Mouse (Mus musculus): ENCODE data around the gene Gm6096. TPM values are rescaled to one million over a fixed set of nuclear protein-coding genes. Genes with fewer than 3 reads are reported as not detected.

Gm6096 gene
- polyA plus RNA-seq, 1 experiment from 2014 or later, result 0.44 TPM

GRCm38 (mm10) chr7:34226086-34226485 is 24.8 kb upstream of the Gm6096 start:
- no peak overlapping the region for H3K4me2 ChIP-seq (replicated peaks)
- H3K27me3 ChIP-seq, result no peaks in the 10 kb centered on the region
- no peak overlapping the region for H3K27ac ChIP-seq
- no peaks in the 10 kb centered on the region for H3K9me3 ChIP-seq
- WGBS, result 91% methylated on average over 8 of the region's 8 CpGs
- peaks cover 33% of the 10 kb centered on the region for H3K4me1 ChIP-seq (replicated peaks)
- H3K9ac ChIP-seq (replicated peaks), result no peak overlapping the region
- ATAC-seq, result no peak
- H3K36me3 ChIP-seq, result peaks cover 66% of the 10 kb centered on the region
- no peak overlapping the region for H3K4me3 ChIP-seq (replicated peaks)

- H3K9me3 ChIP-seq, result no peaks in the 10 kb centered on the region
- no peak overlapping the region for H3K4me3 ChIP-seq (replicated peaks)
- H3K9ac ChIP-seq (replicated peaks), result no peak overlapping the region
- 93% methylated on average over 12 of the region's 12 CpGs for WGBS
- H3K36me3 ChIP-seq, result peaks cover 58% of the 10 kb centered on the region
- H3K4me1 ChIP-seq (replicated peaks), result peaks cover 33% of the 10 kb centered on the region
- no peak for ATAC-seq
- H3K27ac ChIP-seq, result no peak overlapping the region
- no peaks in the 10 kb centered on the region for H3K27me3 ChIP-seq
- no peak overlapping the region for H3K4me2 ChIP-seq (replicated peaks)
Measured at GRCm38 (mm10) chr7:34226846-34227245, 24.0 kb upstream of the Gm6096 start.

GRCm38 (mm10) chr7:34228641-34229040 is 22.2 kb upstream of the Gm6096 start:
- Histone ChIP-seq H3K4me3 (replicated peaks) (peak overlapping the region; percentile 79), H3K9ac (replicated peaks) (no peak overlapping the region), H3K9me3 (no peaks in the 10 kb centered on the region), H3K27me3 (no peaks in the 10 kb centered on the region), H3K36me3 (peaks cover 41% of the 10 kb centered on the region), H3K4me2 (replicated peaks) (peak overlapping the region; percentile 77), H3K4me1 (replicated peaks) (peaks cover 38% of the 10 kb centered on the region), H3K27ac (no peak overlapping the region)
- WGBS, result 61% methylated on average over 9 of the region's 9 CpGs
- no peak for ATAC-seq

GRCm38 (mm10) chr7:34229153-34229552 is 21.7 kb upstream of the Gm6096 start:
- peak overlapping the region; percentile 64 for H3K27ac ChIP-seq
- 17% methylated on average over 5 of the region's 5 CpGs for WGBS
- no peak for ATAC-seq

GRCm38 (mm10) chr7:34229691-34230111 is 21.1 kb upstream of the Gm6096 start:
- Histone ChIP-seq H3K4me2 (replicated peaks) (peak overlapping the region; percentile 77), H3K27me3 (no peaks in the 10 kb centered on the region), H3K9me3 (no peaks in the 10 kb centered on the region), H3K27ac (peak overlapping the region; percentile 64), H3K36me3 (peaks cover 33% of the 10 kb centered on the region), H3K4me1 (replicated peaks) (peaks cover 40% of the 10 kb centered on the region), H3K4me3 (replicated peaks) (peak overlapping the region; percentile 79), H3K9ac (replicated peaks) (peak overlapping the region; percentile 79)
- WGBS, result 0% methylated on average over 19 of the region's 19 CpGs
- ATAC-seq, result peak; percentile 25

More at GRCm38 (mm10) chr7:34229153-34229552, 21.7 kb upstream of the Gm6096 start:
- Histone ChIP-seq H3K4me2 (replicated peaks) (peak overlapping the region; percentile 77), H3K27me3 (no peaks in the 10 kb centered on the region), H3K9ac (replicated peaks) (peak overlapping the region; percentile 79), H3K36me3 (peaks cover 36% of the 10 kb centered on the region), H3K9me3 (no peaks in the 10 kb centered on the region), H3K4me1 (replicated peaks) (peaks cover 38% of the 10 kb centered on the region), H3K4me3 (replicated peaks) (peak overlapping the region; percentile 79)

- WGBS, result under 1% methylated on average over 36 of the region's 39 CpGs
- Histone ChIP-seq H3K9ac (replicated peaks) (peak within 1 kb of the TSS; percentile 79), H3K4me1 (replicated peaks) (peaks cover 44% of the 10 kb centered on the region), H3K9me3 (no peaks in the 10 kb centered on the region), H3K4me3 (replicated peaks) (peak within 1 kb of the TSS; percentile 79), H3K4me2 (replicated peaks) (peak within 1 kb of the TSS; percentile 77), H3K27me3 (no peaks in the 10 kb centered on the region), H3K27ac (peak within 1 kb of the TSS; percentile 64), H3K36me3 (peaks cover 28% of the 10 kb centered on the region)
- peak; percentile 46 for ATAC-seq
Measured at GRCm38 (mm10) chr7:34230116-34230515, 20.7 kb upstream of the Gm6096 start, which contains the start of gene Gpi1. Gene Gpi1 (minus strand): TSS chr7:34230336.

- no peaks in the 10 kb centered on the region for H3K9me3 ChIP-seq
- peaks cover 17% of the 10 kb centered on the region for H3K36me3 ChIP-seq
- ATAC-seq, result peak; percentile 1; the same call in 1 of the 2 replicates
- H3K4me3 ChIP-seq (replicated peaks), result peak overlapping the region; percentile 47
- H3K27me3 ChIP-seq, result no peaks in the 10 kb centered on the region
- H3K9ac ChIP-seq (replicated peaks), result peak overlapping the region; percentile 58; the same call in 1 of the 2 replicates
- H3K4me2 ChIP-seq (replicated peaks), result peak overlapping the region; percentile 65
- H3K27ac ChIP-seq, result peak overlapping the region; percentile 83
- WGBS, result 43% methylated on average over 7 of the region's 7 CpGs
- H3K4me1 ChIP-seq (replicated peaks), result peaks cover 34% of the 10 kb centered on the region
Measured at GRCm38 (mm10) chr7:34232785-34233725, 17.8 kb upstream of the Gm6096 start.

GRCm38 (mm10) chr7:34233909-34234609 is 16.8 kb upstream of the Gm6096 start:
- Histone ChIP-seq H3K9ac (replicated peaks) (peak overlapping the region; percentile 68), H3K27me3 (no peaks in the 10 kb centered on the region), H3K27ac (peak overlapping the region; percentile 83), H3K36me3 (peaks cover 26% of the 10 kb centered on the region), H3K4me3 (replicated peaks) (peak overlapping the region; percentile 47), H3K9me3 (no peaks in the 10 kb centered on the region), H3K4me1 (replicated peaks) (peaks cover 24% of the 10 kb centered on the region), H3K4me2 (replicated peaks) (peak overlapping the region; percentile 65)
- WGBS, result under 1% methylated on average over 46 of the region's 46 CpGs
- ATAC-seq, result peak; percentile 97

GRCm38 (mm10) chr7:34234610-34235561 is 16.0 kb upstream of the Gm6096 start:
- peak overlapping the region; percentile 47 for H3K4me3 ChIP-seq (replicated peaks)
- peak overlapping the region; percentile 83 for H3K27ac ChIP-seq
- no peak for ATAC-seq
- H3K9me3 ChIP-seq, result no peaks in the 10 kb centered on the region
- H3K4me2 ChIP-seq (replicated peaks), result peak overlapping the region; percentile 65
- WGBS, result 4% methylated on average over 17 of the region's 17 CpGs
- H3K27me3 ChIP-seq, result no peaks in the 10 kb centered on the region
- H3K4me1 ChIP-seq (replicated peaks), result peaks cover 17% of the 10 kb centered on the region
- H3K36me3 ChIP-seq, result peaks cover 34% of the 10 kb centered on the region
- H3K9ac ChIP-seq (replicated peaks), result peak overlapping the region; percentile 68

GRCm38 (mm10) chr7:34235602-34236001 is 15.2 kb upstream of the Gm6096 start:
- H3K27me3 ChIP-seq, result no peaks in the 10 kb centered on the region
- H3K27ac ChIP-seq, result no peak overlapping the region
- no peak overlapping the region for H3K4me3 ChIP-seq (replicated peaks)
- H3K4me1 ChIP-seq (replicated peaks), result peaks cover 13% of the 10 kb centered on the region
- H3K36me3 ChIP-seq, result peaks cover 40% of the 10 kb centered on the region
- H3K9me3 ChIP-seq, result no peaks in the 10 kb centered on the region
- 87% methylated on average over 5 of the region's 5 CpGs for WGBS
- H3K4me2 ChIP-seq (replicated peaks), result no peak overlapping the region
- ATAC-seq, result no peak
- H3K9ac ChIP-seq (replicated peaks), result no peak overlapping the region

- H3K36me3 ChIP-seq, result peaks cover 58% of the 10 kb centered on the region
- WGBS, result 91% methylated on average over 5 of the region's 5 CpGs
Measured at GRCm38 (mm10) chr7:34238086-34238485, 12.8 kb upstream of the Gm6096 start.

More at GRCm38 (mm10) chr7:34238086-34238485, 12.8 kb upstream of the Gm6096 start:
- peaks cover 12% of the 10 kb centered on the region for H3K4me1 ChIP-seq (replicated peaks)
- H3K9ac ChIP-seq (replicated peaks), result no peak overlapping the region
- no peak overlapping the region for H3K4me3 ChIP-seq (replicated peaks)
- no peak overlapping the region for H3K27ac ChIP-seq
- no peaks in the 10 kb centered on the region for H3K9me3 ChIP-seq
- H3K27me3 ChIP-seq, result no peaks in the 10 kb centered on the region
- no peak for ATAC-seq
- H3K4me2 ChIP-seq (replicated peaks), result no peak overlapping the region

Measured in midbrain, embryonic 13.5 days (tissue).